Mouse (Mus musculus) heart, postnatal 0 days (tissue): ENCODE data around the gene Dhx40. TPM values are rescaled to one million over a fixed set of nuclear protein-coding genes. Genes with fewer than 3 reads are reported as not detected.
"Not testable (repeated sequence)": the region's sequence is repeated elsewhere in the genome, so short reads cannot be mapped to it uniquely, and the experiment has no call there.

ENCODE experiments used
- ATAC-seq: fragments of 200-750 bp; cut with Nextera tagmentation; 2 replicates; pipeline ENCODE4 v1.8.0; 2017; ENCODE audit warnings: low read depth, moderate number of reproducible peaks, moderate library complexity; ENCODE audit not compliant: insufficient read depth
- DNase-seq: peaks from one replicate; pipeline ENCODE4 v3.0.0-alpha.2; 2016; ENCODE audit warnings: low spot score
- H3K27ac ChIP-seq: fragments of 300-500 bp; sonication (generic); 2 replicates; pipeline ENCODE4 v1.5.1; 2014; ENCODE audit warnings: low read depth, mild to moderate bottlenecking
- H3K27me3 ChIP-seq: fragments of 300-500 bp; sonication (generic); 2 replicates; pipeline ENCODE4 v1.6.1; 2014; ENCODE audit warnings: low read length, mixed read lengths; ENCODE audit not compliant: control insufficient read depth, insufficient read depth
- H3K36me3 ChIP-seq: fragments of 300-500 bp; sonication (generic); replicated peaks from 2 replicates; pipeline ENCODE4 v1.6.1; 2014; ENCODE audit warnings: low read length, mixed read lengths; ENCODE audit not compliant: control insufficient read depth, insufficient read depth
- H3K4me1 ChIP-seq: fragments of 300-500 bp; sonication (generic); 2 replicates; pipeline ENCODE4 v1.6.1; 2014; ENCODE audit warnings: antibody characterized with exemption; ENCODE audit not compliant: control insufficient read depth, insufficient read depth
- H3K4me2 ChIP-seq: fragments of 300-500 bp; sonication (generic); 2 replicates; pipeline ENCODE4 v1.6.1; 2014; ENCODE audit warnings: low read depth, mild to moderate bottlenecking, low read length, moderate library complexity
- H3K4me3 ChIP-seq: fragments of 300-500 bp; sonication (generic); 2 replicates; pipeline ENCODE4 v1.5.1; 2014; ENCODE audit warnings: low read depth, low read length
- H3K9ac ChIP-seq: fragments of 300-500 bp; sonication (generic); replicated peaks from 2 replicates; pipeline ENCODE4 v1.6.1; 2014; ENCODE audit warnings: low read depth, low read length, mixed read lengths
- H3K9me3 ChIP-seq: fragments of 300-500 bp; sonication (generic); replicated peaks from 2 replicates; pipeline ENCODE4 v1.6.1; 2016; ENCODE audit warnings: low read length; ENCODE audit not compliant: control insufficient read depth
- CTCF ChIP-seq: IDR thresholded peaks from 2 replicates; pipeline ENCODE4 v1.5.1; 2016; ENCODE audit warnings: antibody characterized with exemption, control low read depth, low read depth
- EP300 ChIP-seq: IDR thresholded peaks from 2 replicates; pipeline ENCODE4 v1.6.1; 2016; ENCODE audit warnings: antibody characterized with exemption, low read depth
- WGBS: fragments of 180-500 bp; shearing (Covaris S2); extraction: QIAGEN DNeasy Blood & Tissue Kit; methylation state at CpG from one replicate; pipeline ENCODE4 v1.1.7; 2014; 5-methylcytosine and 5-hydroxymethylcytosine counted together
- polyA plus RNA-seq: library from polyadenylated mRNA; unstranded; fragments of >200 nt; fragmentation: Nextera tagmentation; extraction: Ambion mirVana; gene quantifications from 2 replicates; pipeline ENCODE4 v1.2.1, GENCODE M21; 2015
- total RNA-seq: library from RNA; depleted of rRNA; stranded (reverse); fragments of >200 nt; gene quantifications from 2 replicates; pipeline ENCODE4 v1.2.3, GENCODE M21; 2014; ENCODE audit warnings: low replicate concordance

Dhx40 gene
- total and polyA plus RNA-seq, 2 experiments from 2014 or later, result 10.2 to 21.9 TPM

DNA sequence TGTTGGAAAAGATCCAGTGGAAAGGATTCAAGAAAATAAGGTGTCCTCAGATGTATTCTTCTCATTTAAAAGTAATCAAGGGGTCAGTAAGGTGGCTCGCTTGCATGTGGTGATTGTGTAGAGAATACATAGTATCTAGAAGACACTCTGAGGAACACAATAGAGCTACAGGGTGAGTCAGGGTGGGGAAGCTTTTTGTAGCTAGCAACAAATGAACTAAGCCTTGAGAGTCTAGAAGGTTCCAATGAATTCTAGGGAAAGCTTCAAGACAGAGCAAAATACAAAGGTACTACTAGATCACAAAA lies 3.7 kb upstream of the Dhx40 start:
- ATAC-seq, result no peak
- WGBS, result 90% methylated on average over 1 of the region's 1 CpGs

GRCm38 (mm10) chr11:86810572-86811325 lies 3.2 kb upstream of the Dhx40 start:
- Histone ChIP-seq H3K4me2 (no peak overlapping the region), H3K9me3 (no peaks in the 10 kb centered on the region), H3K27ac (no peak overlapping the region), H3K4me1 (no peaks in the 10 kb centered on the region; the same call in 1 of the 2 replicates), H3K4me3 (no peak overlapping the region), H3K36me3 (no peaks in the 10 kb centered on the region), H3K9ac (no peak overlapping the region), H3K27me3 (no peaks in the 10 kb centered on the region)
- ATAC-seq (no peak), DNase-seq (no peak)
- TF ChIP-seq EP300 (no peak), CTCF (no peak)
- 82% methylated on average over 2 of the region's 2 CpGs for WGBS

More for the DNA sequence above, 3.7 kb upstream of the Dhx40 start:
- Histone ChIP-seq H3K4me1 (no peaks in the 10 kb centered on the region; the same call in 1 of the 2 replicates), H3K9ac (no peak overlapping the region), H3K4me3 (no peak overlapping the region), H3K4me2 (no peak overlapping the region), H3K27ac (no peak overlapping the region), H3K9me3 (no peaks in the 10 kb centered on the region), H3K36me3 (no peaks in the 10 kb centered on the region), H3K27me3 (no peaks in the 10 kb centered on the region)
- no peak for TF ChIP-seq CTCF
- TF ChIP-seq EP300, result no peak
- DNase-seq, result no peak

GRCm38 (mm10) chr11:86809828-86810227 lies 2.3 kb upstream of the Dhx40 start:
- no peak overlapping the region for H3K4me2 ChIP-seq
- no peak overlapping the region for H3K4me3 ChIP-seq
- no peaks in the 10 kb centered on the region for H3K27me3 ChIP-seq
- no peak for TF ChIP-seq CTCF
- no peak for TF ChIP-seq EP300
- no peak overlapping the region for H3K9ac ChIP-seq
- ATAC-seq (no peak), DNase-seq (no peak)
- H3K4me1 ChIP-seq, result no peaks in the 10 kb centered on the region; the same call in 1 of the 2 replicates
- H3K27ac ChIP-seq, result no peak overlapping the region
- H3K36me3 ChIP-seq, result no peaks in the 10 kb centered on the region; the same call in 1 of the 2 replicates
- no peaks in the 10 kb centered on the region for H3K9me3 ChIP-seq
- WGBS, result 65% methylated on average over 4 of the region's 4 CpGs

GRCm38 (mm10) chr11:86807001-86807477 lies 507 bp downstream of the Dhx40 start:
- Histone ChIP-seq H3K4me2 (peak overlapping the region; percentile 87), H3K4me3 (peak overlapping the region; percentile 72), H3K27me3 (no peaks in the 10 kb centered on the region), H3K9me3 (no peaks in the 10 kb centered on the region), H3K4me1 (no peaks in the 10 kb centered on the region; the same call in 1 of the 2 replicates), H3K9ac (peak overlapping the region; percentile 49), H3K27ac (peak overlapping the region; percentile 49), H3K36me3 (peaks cover 8% of the 10 kb centered on the region)
- TF ChIP-seq CTCF (no peak), EP300 (no peak)
- ATAC-seq (peak; percentile 66), DNase-seq (peak; percentile 52)
- WGBS, result under 1% methylated on average over 25 of the region's 25 CpGs

DNA sequence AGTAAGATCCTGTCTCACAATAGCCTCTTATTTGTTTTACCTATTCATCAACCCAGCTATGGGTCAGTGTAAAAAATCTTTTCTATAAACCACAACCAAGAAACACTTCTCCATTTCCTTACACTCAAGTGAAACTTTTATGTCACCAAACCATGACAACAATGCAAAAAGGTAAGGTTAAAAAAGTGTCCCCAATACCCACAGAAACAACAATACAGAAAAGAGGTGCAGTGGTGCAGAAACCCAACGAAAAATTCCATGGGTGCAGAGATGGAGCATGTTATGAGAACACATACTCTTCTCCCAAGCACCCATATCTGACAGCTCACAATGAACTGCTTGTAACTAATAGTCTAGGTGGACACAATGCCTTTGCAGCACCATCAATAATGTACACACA lies 13.4 kb downstream of the Dhx40 start:
- WGBS, result 86% methylated on average over 1 of the region's 1 CpGs
- TF ChIP-seq EP300 (no peak), CTCF (no peak)
- Histone ChIP-seq H3K9me3 (no peaks in the 10 kb centered on the region), H3K36me3 (peaks cover 42% of the 10 kb centered on the region), H3K4me2 (no peak overlapping the region), H3K27me3 (no peaks in the 10 kb centered on the region), H3K4me1 (no peaks in the 10 kb centered on the region), H3K27ac (no peak overlapping the region), H3K9ac (no peak overlapping the region), H3K4me3 (no peak overlapping the region)
- DNase-seq, result no peak
- no peak for ATAC-seq

DNA sequence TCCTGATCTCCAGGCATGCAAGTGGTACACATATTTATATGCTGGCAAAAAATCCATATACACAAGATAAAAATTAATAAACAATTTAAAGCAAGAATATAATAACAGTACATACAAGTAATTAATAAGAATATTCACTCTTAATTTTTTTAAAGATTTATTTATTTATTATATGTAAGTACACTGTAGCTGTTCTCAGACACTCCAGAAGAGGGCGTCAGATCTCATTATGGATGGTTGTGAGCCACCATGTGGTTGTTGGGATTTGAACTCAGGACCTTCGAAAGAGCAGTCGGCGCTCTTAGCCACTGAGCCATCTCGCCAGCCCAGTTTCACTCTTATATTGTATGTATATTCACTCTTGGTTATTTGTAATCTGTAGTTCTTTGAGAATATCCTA lies 20.1 kb downstream of the Dhx40 start:
- not testable (repeated sequence) for H3K27me3 ChIP-seq, H3K4me1 ChIP-seq, DNase-seq, H3K9me3 ChIP-seq, ATAC-seq, H3K4me2 ChIP-seq, H3K9ac ChIP-seq, H3K27ac ChIP-seq, H3K4me3 ChIP-seq
- WGBS, result 88% methylated on average over 5 of the region's 5 CpGs
- H3K36me3 ChIP-seq, result peaks cover 51% of the 10 kb centered on the region
